Mouse (Mus musculus): Measurements from ENCODE around the gene Ipo9.

GRCm38 (mm10) chr1:135368245-135368644 is 62.1 kb downstream of the Ipo9 start:
- TF ChIP-seq CTCF (IDR thresholded peaks at IDR 0.05; ENCODE audit: control insufficient read depth, insufficient read depth, insufficient replicate concordance, low read depth, low read length) (peak; percentile 65; the same call in 1 of the 2 replicates), POLR2A (IDR thresholded peaks at IDR 0.05; ENCODE audit: control insufficient read depth, low read depth, low read length) (no peak)
